ENCODE assay signal across 12 mouse cellular contexts in genomic region chr9:14396819-14397448, GRCm38 (mm10).
"Had no signal": no experiment of that assay in that cellular context is flagged by ENCODE, and none has a peak within 500 bp of the region (broad histone marks: within the 10 kb centered on the region; RNA-seq: fewer than 3 reads in every experiment).

No protein-coding gene starts in this region.

- H3K27me3 ChIP-seq: midbrain, embryonic 15.5 days; neural tube, embryonic 13.5 days had no signal

- H3K9me3 ChIP-seq: limb, embryonic 10.5 days; midbrain, embryonic 15.5 days; neural tube, embryonic 13.5 days had no signal

- H3K27ac ChIP-seq: left cerebral cortex, adult 2 months; limb, embryonic 10.5 days; midbrain, embryonic 15.5 days; neural tube, embryonic 13.5 days had no signal

- H3K9ac ChIP-seq: midbrain, embryonic 15.5 days; neural tube, embryonic 13.5 days had no signal

- ATAC-seq: midbrain, embryonic 15.5 days had no signal

- H3K4me2 ChIP-seq: midbrain, embryonic 11.5 days; midbrain, embryonic 15.5 days; neural tube, embryonic 13.5 days had no signal

- H3K4me3 ChIP-seq: left cerebral cortex, adult 2 months; limb, embryonic 10.5 days; midbrain, embryonic 15.5 days; neural tube, embryonic 13.5 days had no signal

- DNase-seq: kidney, adult 18-20 months; kidney, postnatal 10 days; lung, adult 2 months; retina, postnatal 1 day; right cerebral cortex, postnatal 4 days; spleen, adult 18-20 months; thymus, postnatal 4 days had no signal

- H3K4me1 ChIP-seq: limb, embryonic 10.5 days; midbrain, embryonic 15.5 days; neural tube, embryonic 13.5 days had no signal

- H3K36me3 ChIP-seq: limb, embryonic 10.5 days; midbrain, embryonic 15.5 days; neural tube, embryonic 13.5 days had no signal
